Mouse (Mus musculus): Measurements from ENCODE around the gene Mllt3. TPM values are rescaled to one million over a fixed set of nuclear protein-coding genes. Genes with fewer than 3 reads are reported as not detected.
"Not testable (repeated sequence)": the region's sequence is repeated elsewhere in the genome, so short reads cannot be mapped to it uniquely, and the experiment has no call there.

The Mllt3 gene
- polyA plus RNA-seq, 1 experiment from 2014 or later: 59.0 TPM

DNA sequence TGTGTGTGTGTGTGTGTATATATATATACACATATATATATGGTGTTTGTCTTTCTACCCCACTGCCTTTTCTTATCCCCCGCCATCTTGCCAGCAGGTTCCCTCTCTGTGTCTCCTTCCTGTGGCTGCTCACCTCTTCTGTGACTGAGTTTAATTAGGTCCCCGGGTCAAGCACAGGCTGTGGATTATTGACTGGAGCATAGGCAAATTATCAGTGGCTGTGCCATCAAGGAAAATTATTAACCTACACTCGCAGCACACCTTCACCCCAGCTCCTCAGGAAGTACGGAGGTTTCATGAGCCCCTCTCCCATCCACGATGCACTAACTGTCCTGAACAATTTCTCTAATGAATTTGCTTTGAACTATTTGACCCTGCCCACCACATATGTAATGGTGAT, 41.5 kb downstream of the Mllt3 start:
- Histone ChIP-seq H3K9me3 (ENCODE audit: control insufficient read depth, low read length) (no peaks in the 10 kb centered on the region), H3K27ac (ENCODE audit: low read depth, low read length) (no peak overlapping the region), H3K27me3 (replicated peaks; ENCODE audit: control insufficient read depth, insufficient read depth, low read length) (no peaks in the 10 kb centered on the region), H3K9ac (ENCODE audit: low read depth, low read length) (no peak overlapping the region), H3K4me3 (ENCODE audit: low read length) (no peak overlapping the region), H3K4me1 (ENCODE audit: control insufficient read depth, insufficient read depth, low read depth, low read length) (no peaks in the 10 kb centered on the region), H3K36me3 (ENCODE audit: control insufficient read depth, insufficient read depth, low read length) (no peaks in the 10 kb centered on the region; the same call in 1 of the 2 replicates), H3K4me2 (ENCODE audit: low read length) (no peak overlapping the region)
- no peak for ATAC-seq
- WGBS: 91% methylated on average over 5 of the region's 5 CpGs

DNA sequence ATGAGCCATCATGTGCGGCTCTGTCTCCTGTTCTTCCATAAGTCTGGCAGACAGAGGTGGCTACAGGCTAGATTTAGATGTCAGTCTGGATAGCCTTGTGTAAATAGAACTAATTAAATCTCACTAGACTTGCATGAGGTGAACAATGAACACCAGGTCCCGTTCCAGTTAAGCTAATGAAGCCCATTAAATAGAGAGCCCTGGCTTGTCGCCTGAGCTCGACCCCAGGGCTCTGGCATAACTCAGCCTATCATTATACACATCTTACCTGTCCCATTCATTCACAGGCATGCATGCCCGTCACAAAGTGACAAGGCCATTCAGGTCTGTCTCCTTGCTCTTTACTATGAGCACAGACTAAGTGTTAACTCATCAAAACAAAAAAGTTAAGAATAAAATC, 42.2 kb downstream of the Mllt3 start:
- Histone ChIP-seq H3K27me3 (replicated peaks; ENCODE audit: control insufficient read depth, insufficient read depth, low read length) (no peaks in the 10 kb centered on the region), H3K4me1 (ENCODE audit: control insufficient read depth, insufficient read depth, low read depth, low read length) (no peaks in the 10 kb centered on the region), H3K9me3 (ENCODE audit: control insufficient read depth, low read length) (no peaks in the 10 kb centered on the region), H3K36me3 (ENCODE audit: control insufficient read depth, insufficient read depth, low read length) (no peaks in the 10 kb centered on the region; the same call in 1 of the 2 replicates), H3K4me3 (ENCODE audit: low read length) (no peak overlapping the region), H3K9ac (ENCODE audit: low read depth, low read length) (no peak overlapping the region), H3K4me2 (ENCODE audit: low read length) (no peak overlapping the region), H3K27ac (ENCODE audit: low read depth, low read length) (no peak overlapping the region)
- 63% methylated on average over 5 of the region's 5 CpGs for WGBS
- no peak for ATAC-seq

DNA sequence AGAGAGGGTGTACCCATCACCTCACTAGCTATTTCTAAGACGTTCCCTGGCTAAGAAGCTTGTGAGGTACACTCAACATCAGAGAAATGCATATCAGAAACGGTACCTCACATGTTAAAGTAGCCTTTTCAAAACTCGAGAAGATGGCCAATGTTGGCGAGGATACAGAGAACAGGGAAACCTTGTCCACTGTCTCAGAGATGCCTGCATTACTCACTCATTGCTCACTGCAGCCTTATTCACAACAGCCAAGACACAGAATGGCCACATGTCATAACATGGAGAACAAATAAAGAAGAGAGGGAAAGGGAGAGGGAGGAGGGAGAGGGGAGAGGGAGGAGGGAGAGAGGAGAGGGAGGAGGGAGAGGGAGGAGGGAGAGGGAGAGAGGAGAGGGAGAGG, 47.9 kb downstream of the Mllt3 start:
- no peaks in the 10 kb centered on the region for H3K36me3 ChIP-seq (ENCODE audit: control insufficient read depth, insufficient read depth, low read length)
- WGBS: 53% methylated on average over 4 of the region's 4 CpGs

DNA sequence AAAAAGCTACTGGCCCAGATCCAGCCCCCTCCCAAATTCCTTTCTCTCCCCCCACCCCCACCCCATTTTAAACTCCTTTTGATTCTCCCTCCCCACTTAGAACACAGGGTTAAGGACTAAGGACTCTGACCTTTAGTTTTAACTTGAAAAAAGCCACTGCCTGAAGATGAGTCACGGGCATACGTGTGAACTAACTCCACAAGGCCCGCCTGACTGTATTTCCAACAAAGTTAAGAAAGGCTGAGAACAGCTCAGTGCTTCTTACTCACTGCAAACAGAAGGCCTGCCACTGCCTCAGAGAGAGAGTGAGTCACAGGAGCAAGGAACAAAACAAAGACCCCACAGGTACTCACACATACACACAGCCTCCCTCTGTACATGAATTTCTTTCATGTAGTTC, 48.6 kb downstream of the Mllt3 start:
- H3K27me3 ChIP-seq (replicated peaks; ENCODE audit: control insufficient read depth, insufficient read depth, low read length): no peaks in the 10 kb centered on the region
- peaks cover 9% of the 10 kb centered on the region for H3K4me1 ChIP-seq (ENCODE audit: control insufficient read depth, insufficient read depth, low read depth, low read length)
- no peak for ATAC-seq
- no peaks in the 10 kb centered on the region for H3K9me3 ChIP-seq (ENCODE audit: control insufficient read depth, low read length)
- no peaks in the 10 kb centered on the region for H3K36me3 ChIP-seq (ENCODE audit: control insufficient read depth, insufficient read depth, low read length)
- no peak overlapping the region for H3K9ac ChIP-seq (ENCODE audit: low read depth, low read length)
- 30% methylated on average over 3 of the region's 3 CpGs for WGBS
- no peak overlapping the region for H3K4me2 ChIP-seq (ENCODE audit: low read length)
- H3K27ac ChIP-seq (ENCODE audit: low read depth, low read length): peak overlapping the region; percentile 39
- no peak overlapping the region for H3K4me3 ChIP-seq (ENCODE audit: low read length)

More for the DNA sequence above, 47.9 kb downstream of the Mllt3 start:
- H3K27me3 ChIP-seq (replicated peaks; ENCODE audit: control insufficient read depth, insufficient read depth, low read length): no peaks in the 10 kb centered on the region
- H3K9me3 ChIP-seq (ENCODE audit: control insufficient read depth, low read length): no peaks in the 10 kb centered on the region
- no peak overlapping the region for H3K4me2 ChIP-seq (ENCODE audit: low read length)
- H3K9ac ChIP-seq (ENCODE audit: low read depth, low read length): no peak overlapping the region
- H3K27ac ChIP-seq (ENCODE audit: low read depth, low read length): no peak overlapping the region
- H3K4me3 ChIP-seq (ENCODE audit: low read length): no peak overlapping the region
- H3K4me1 ChIP-seq (ENCODE audit: control insufficient read depth, insufficient read depth, low read depth, low read length): peaks cover 9% of the 10 kb centered on the region
- ATAC-seq: no peak

DNA sequence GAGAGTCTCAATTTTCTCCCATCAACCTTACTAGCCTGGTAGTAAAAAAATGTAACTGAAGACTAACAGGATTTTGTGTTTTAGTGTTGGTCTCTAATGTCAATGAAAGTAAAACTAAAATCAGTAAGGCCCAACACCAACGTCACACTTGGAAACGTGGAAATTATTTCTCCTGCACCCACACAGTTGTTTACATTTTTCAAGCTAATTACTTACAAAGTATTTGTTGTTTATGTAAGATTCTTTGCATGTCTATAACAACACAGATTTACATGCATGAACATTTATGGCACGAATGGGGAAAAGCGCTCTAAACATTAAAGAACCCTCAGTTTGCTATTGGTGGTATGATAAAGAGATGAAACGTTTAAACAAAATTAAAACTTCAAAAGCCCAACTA, 49.1 kb downstream of the Mllt3 start:
- H3K9ac ChIP-seq (ENCODE audit: low read depth, low read length): no peak overlapping the region
- WGBS: 72% methylated on average over 5 of the region's 5 CpGs
- H3K4me1 ChIP-seq (ENCODE audit: control insufficient read depth, insufficient read depth, low read depth, low read length): peaks cover 9% of the 10 kb centered on the region
- no peaks in the 10 kb centered on the region for H3K36me3 ChIP-seq (ENCODE audit: control insufficient read depth, insufficient read depth, low read length)
- H3K4me3 ChIP-seq (ENCODE audit: low read length): no peak overlapping the region
- no peak overlapping the region for H3K4me2 ChIP-seq (ENCODE audit: low read length)
- no peaks in the 10 kb centered on the region for H3K9me3 ChIP-seq (ENCODE audit: control insufficient read depth, low read length)
- no peaks in the 10 kb centered on the region for H3K27me3 ChIP-seq (replicated peaks; ENCODE audit: control insufficient read depth, insufficient read depth, low read length)
- no peak overlapping the region for H3K27ac ChIP-seq (ENCODE audit: low read depth, low read length)
- no peak for ATAC-seq

DNA sequence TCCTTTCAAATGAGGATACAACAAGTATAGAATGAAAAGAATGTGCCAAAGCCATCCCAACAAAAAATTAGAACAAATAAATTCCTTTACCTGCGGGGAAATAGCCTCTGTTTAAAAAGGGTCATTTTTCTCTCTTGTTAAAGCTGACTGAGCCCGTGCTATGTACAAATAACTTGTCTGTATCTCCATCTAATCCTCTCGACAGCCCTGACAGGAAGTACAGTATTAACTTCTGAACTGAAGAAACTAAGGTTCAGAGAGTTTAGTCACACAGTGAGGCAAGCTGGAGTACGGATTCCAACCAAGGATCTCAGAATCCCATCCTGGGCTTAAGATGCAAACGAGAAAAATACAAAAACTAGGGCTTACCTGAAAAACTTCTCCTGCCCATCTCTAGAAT, 50.6 kb downstream of the Mllt3 start:
- Histone ChIP-seq H3K36me3 (ENCODE audit: control insufficient read depth, insufficient read depth, low read length) (no peaks in the 10 kb centered on the region), H3K4me3 (ENCODE audit: low read length) (no peak overlapping the region), H3K4me1 (ENCODE audit: control insufficient read depth, insufficient read depth, low read depth, low read length) (peaks cover 9% of the 10 kb centered on the region), H3K27ac (ENCODE audit: low read depth, low read length) (no peak overlapping the region), H3K9me3 (ENCODE audit: control insufficient read depth, low read length) (no peaks in the 10 kb centered on the region), H3K4me2 (ENCODE audit: low read length) (no peak overlapping the region), H3K9ac (ENCODE audit: low read depth, low read length) (no peak overlapping the region), H3K27me3 (replicated peaks; ENCODE audit: control insufficient read depth, insufficient read depth, low read length) (no peaks in the 10 kb centered on the region)
- no peak for ATAC-seq
- 83% methylated on average over 5 of the region's 5 CpGs for WGBS

DNA sequence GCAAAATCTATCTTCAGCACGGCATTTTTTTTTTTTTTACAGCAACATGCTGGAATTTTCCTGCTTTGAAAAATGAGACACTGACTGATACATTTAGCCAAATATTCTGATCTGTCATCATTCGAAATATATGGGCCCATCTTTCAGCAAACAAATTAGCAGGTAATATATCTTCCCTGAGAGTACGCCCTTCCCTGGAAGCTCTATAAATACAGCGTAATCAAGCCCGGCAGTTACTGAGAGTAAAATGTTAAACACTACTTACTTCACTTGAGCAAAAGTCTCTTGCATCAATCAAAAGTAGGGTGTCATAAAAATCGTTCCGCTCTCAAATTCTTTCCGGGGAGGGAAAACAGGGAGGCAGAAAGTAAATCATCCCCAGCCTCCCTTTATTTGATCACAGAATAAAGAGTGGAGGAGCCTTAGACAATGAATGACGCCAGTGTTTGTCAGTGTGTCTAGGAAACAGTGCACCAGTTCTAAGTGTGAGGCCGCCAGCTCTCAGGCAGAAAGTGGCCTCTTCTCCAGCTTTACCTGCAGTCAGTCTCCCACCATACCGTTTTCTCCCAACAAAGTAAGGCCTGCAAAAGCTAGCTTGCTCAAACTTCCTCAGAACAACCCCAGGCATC, 55.2 kb downstream of the Mllt3 start:
- no peaks in the 10 kb centered on the region for H3K36me3 ChIP-seq (ENCODE audit: control insufficient read depth, insufficient read depth, low read length)
- no peaks in the 10 kb centered on the region for H3K9me3 ChIP-seq (ENCODE audit: control insufficient read depth, low read length)
- H3K4me1 ChIP-seq (ENCODE audit: control insufficient read depth, insufficient read depth, low read depth, low read length): no peaks in the 10 kb centered on the region
- ATAC-seq: no peak
- H3K27me3 ChIP-seq (replicated peaks; ENCODE audit: control insufficient read depth, insufficient read depth, low read length): no peaks in the 10 kb centered on the region
- H3K9ac ChIP-seq (ENCODE audit: low read depth, low read length): no peak overlapping the region
- 66% methylated on average over 11 of the region's 11 CpGs for WGBS
- H3K27ac ChIP-seq (ENCODE audit: low read depth, low read length): no peak overlapping the region
- no peak overlapping the region for H3K4me3 ChIP-seq (ENCODE audit: low read length)
- no peak overlapping the region for H3K4me2 ChIP-seq (ENCODE audit: low read length)

DNA sequence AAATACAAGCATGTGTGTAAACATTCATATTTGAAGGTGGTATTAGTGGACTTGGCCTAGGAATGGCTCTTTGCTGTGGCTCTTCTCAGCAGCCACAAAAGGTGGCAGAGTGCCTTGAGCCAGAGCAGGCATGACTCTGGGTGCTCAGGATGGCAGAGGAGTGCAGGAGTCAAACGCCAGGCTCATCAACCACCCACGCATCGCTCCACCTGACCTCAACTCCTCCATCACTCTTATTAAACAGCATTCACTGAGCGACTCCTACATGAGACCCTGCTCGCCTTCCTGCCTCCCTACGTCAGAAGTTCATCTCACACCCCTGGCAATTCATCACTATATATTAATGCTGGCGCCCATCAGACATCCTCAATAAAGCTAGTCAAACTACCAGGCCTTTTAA, 67.3 kb downstream of the Mllt3 start:
- no peak for ATAC-seq
- Histone ChIP-seq H3K27ac (ENCODE audit: low read depth, low read length) (no peak overlapping the region), H3K4me3 (ENCODE audit: low read length) (no peak overlapping the region), H3K9ac (ENCODE audit: low read depth, low read length) (no peak overlapping the region), H3K9me3 (ENCODE audit: control insufficient read depth, low read length) (no peaks in the 10 kb centered on the region), H3K4me2 (ENCODE audit: low read length) (no peak overlapping the region), H3K4me1 (ENCODE audit: control insufficient read depth, insufficient read depth, low read depth, low read length) (peaks cover 1% of the 10 kb centered on the region), H3K27me3 (replicated peaks; ENCODE audit: control insufficient read depth, insufficient read depth, low read length) (no peaks in the 10 kb centered on the region), H3K36me3 (ENCODE audit: control insufficient read depth, insufficient read depth, low read length) (no peaks in the 10 kb centered on the region)
- 73% methylated on average over 7 of the region's 7 CpGs for WGBS

DNA sequence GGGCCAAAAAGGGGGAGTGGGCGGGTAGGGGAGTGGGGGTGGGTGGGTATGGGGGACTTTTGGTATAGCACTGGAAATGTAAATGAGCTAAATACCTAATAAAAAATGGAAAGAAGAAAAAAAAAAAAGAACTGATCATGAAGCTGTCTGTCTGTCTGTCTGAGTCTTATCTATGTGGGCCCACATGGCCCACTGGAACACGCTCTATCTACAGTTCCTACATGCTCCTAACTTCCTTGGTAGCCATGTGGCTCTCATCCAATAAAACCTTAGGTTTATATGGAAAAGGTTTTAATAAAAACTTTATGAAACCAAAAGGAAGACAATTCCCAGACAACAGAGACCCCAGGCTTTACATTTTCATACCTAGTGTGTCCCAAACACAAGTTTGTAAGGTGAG, 68.3 kb downstream of the Mllt3 start:
- H3K4me3 ChIP-seq (ENCODE audit: low read length); H3K4me1 ChIP-seq (ENCODE audit: control insufficient read depth, insufficient read depth, low read depth, low read length); H3K9me3 ChIP-seq (ENCODE audit: control insufficient read depth, low read length); H3K4me2 ChIP-seq (ENCODE audit: low read length); H3K27ac ChIP-seq (ENCODE audit: low read depth, low read length); ATAC-seq; H3K36me3 ChIP-seq (ENCODE audit: control insufficient read depth, insufficient read depth, low read length); H3K27me3 ChIP-seq (replicated peaks; ENCODE audit: control insufficient read depth, insufficient read depth, low read length); H3K9ac ChIP-seq (ENCODE audit: low read depth, low read length): not testable (repeated sequence)
- WGBS: 96% methylated on average over 1 of the region's 2 CpGs

DNA sequence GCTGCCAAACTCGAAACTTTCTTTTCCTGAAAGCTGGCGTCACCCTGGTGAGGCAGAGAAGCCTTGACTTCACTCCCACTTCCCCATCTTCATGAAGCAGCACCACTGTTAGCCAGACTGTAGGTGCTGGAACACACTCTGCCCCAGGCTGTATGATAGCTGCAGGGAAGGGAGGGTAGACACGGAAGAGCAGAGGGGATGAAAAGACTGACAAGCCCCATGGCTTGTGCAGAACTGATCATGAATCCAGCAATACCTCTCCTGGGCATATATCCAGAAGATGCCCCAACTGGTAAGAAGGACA, 69.4 kb downstream of the Mllt3 start:
- Histone ChIP-seq H3K4me3 (ENCODE audit: low read length) (no peak overlapping the region), H3K27me3 (replicated peaks; ENCODE audit: control insufficient read depth, insufficient read depth, low read length) (no peaks in the 10 kb centered on the region), H3K27ac (ENCODE audit: low read depth, low read length) (no peak overlapping the region), H3K9ac (ENCODE audit: low read depth, low read length) (no peak overlapping the region), H3K4me1 (ENCODE audit: control insufficient read depth, insufficient read depth, low read depth, low read length) (no peaks in the 10 kb centered on the region; the same call in 1 of the 2 replicates), H3K9me3 (ENCODE audit: control insufficient read depth, low read length) (no peaks in the 10 kb centered on the region), H3K36me3 (ENCODE audit: control insufficient read depth, insufficient read depth, low read length) (no peaks in the 10 kb centered on the region), H3K4me2 (ENCODE audit: low read length) (no peak overlapping the region)
- ATAC-seq: no peak; the same call in 1 of the 2 replicates
- 90% methylated on average over 3 of the region's 3 CpGs for WGBS
